Mouse (Mus musculus) bone marrow, adult 2 months (tissue): Measurements from ENCODE around the gene Dpt.

Source experiments
- CTCF ChIP-seq: fragments of 200-500 bp; IDR thresholded peaks from 2 replicates; pipeline ENCODE4 v1.5.1; 2011; ENCODE audit warnings: low read length, control low read depth; ENCODE audit not compliant: control insufficient read depth, insufficient read depth
- POLR2A ChIP-seq: fragments of 200-500 bp; IDR thresholded peaks from 2 replicates; pipeline ENCODE4 v1.6.1; 2011; ENCODE audit warnings: low read depth, mild to moderate bottlenecking, control low read depth, low read length, borderline replicate concordance; ENCODE audit not compliant: control insufficient read depth

GRCm38 (mm10) chr1:164822268-164822667 lies 25.8 kb downstream of the Dpt start:
- TF ChIP-seq CTCF (no peak), POLR2A (no peak)
